ENCODE assay signal across 10 mouse cellular contexts in the genomic region with DNA sequence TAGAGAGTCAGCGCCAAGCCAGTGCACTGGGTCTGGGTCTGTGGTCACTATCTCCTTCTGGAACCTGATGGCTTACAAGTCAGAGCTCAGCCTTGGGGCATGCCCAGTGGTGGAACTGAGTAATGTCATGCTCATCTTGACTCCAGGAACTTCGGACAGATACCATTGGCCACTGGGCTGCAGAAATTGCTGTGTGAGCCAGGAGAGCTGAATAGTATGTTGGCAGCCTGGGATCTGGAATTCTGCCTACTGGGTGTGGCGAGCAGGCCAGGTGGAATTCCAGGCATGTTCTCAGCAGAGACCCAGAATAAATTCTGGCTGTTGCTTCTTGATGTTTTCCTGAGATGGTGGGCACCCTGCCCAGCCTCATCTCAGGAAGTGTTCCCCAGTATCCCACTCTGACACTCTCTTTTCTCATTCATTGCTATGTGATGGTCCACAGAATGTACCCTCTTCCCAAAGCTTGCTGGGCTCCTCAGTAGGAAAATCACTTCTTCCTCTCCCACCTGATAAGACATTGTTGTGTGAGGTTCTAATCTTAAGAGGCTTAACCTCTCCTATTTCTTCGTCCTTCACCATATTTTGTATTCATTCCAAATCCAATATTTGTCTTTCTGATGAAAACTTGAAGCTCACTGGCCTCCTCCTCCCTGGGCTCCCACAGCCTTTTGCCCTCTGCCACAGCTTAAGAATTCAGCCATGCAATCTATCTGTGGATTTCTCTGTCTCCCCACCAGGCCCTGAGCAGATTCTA. TPM values are rescaled to one million over a fixed set of nuclear protein-coding genes. Genes with fewer than 3 reads are reported as not detected.
DNase-seq lines count a peak whose midpoint lies in the region; ATAC-seq and TF ChIP-seq lines count a peak whose summit lies in the region.
"Had no signal": no experiment of that assay in that cellular context is flagged by ENCODE, and none has a peak within 500 bp of the region (broad histone marks: within the 10 kb centered on the region; RNA-seq: fewer than 3 reads in every experiment).

No protein-coding gene starts in this region.

- peak; percentile 67 for DNase-seq in kidney, adult 11 months
- DNase-seq in adipocyte (ENCODE audit: low spot score) (peak; percentile 37), liver (no peak), MN1 (ENCODE audit: low spot score) (no peak)
- peak; percentile 51 for DNase-seq in heart, postnatal 0 days (ENCODE audit: low spot score)
- peak; percentile 70 for DNase-seq in lung, postnatal 10 days
- DNase-seq in frontal cortex, postnatal 14 days (ENCODE audit: low spot score in 2 of 2) = no peak
- DNase-seq: gastrocnemius, postnatal 36 days had no signal

- 85% methylated on average over 4 of the region's 4 CpGs for WGBS in kidney, embryonic 14.5 days
- 32% methylated on average over 4 of the region's 4 CpGs for WGBS in heart, postnatal 0 days

- TF ChIP-seq CTCF in heart, postnatal 0 days (IDR thresholded peaks at IDR 0.05; ENCODE audit: low read depth) = no peak

- no peak for TF ChIP-seq EP300 in heart, postnatal 0 days (IDR thresholded peaks at IDR 0.05; ENCODE audit: low read depth)

- no peak overlapping the region for H3K9ac ChIP-seq in kidney, embryonic 14.5 days (ENCODE audit: low read depth, low read length)
- H3K9ac ChIP-seq in heart, postnatal 0 days (replicated peaks; ENCODE audit: low read depth, low read length) = no peak overlapping the region

- 0 out of 2 replicates have a peak, but pooled peaks cover 5% of the 10 kb centered on the region for H3K4me1 ChIP-seq in kidney, embryonic 14.5 days (ENCODE audit: control insufficient read depth, insufficient read depth, low read length)
- peaks cover 25% of the 10 kb centered on the region for H3K4me1 ChIP-seq in heart, postnatal 0 days (ENCODE audit: control insufficient read depth, insufficient read depth)

- H3K4me2 ChIP-seq in kidney, embryonic 14.5 days (replicated peaks; ENCODE audit: low read depth, low read length) = no peak overlapping the region
- no peak overlapping the region for H3K4me2 ChIP-seq in heart, postnatal 0 days (ENCODE audit: low read depth, low read length)

- no peaks in the 10 kb centered on the region for H3K27me3 ChIP-seq in kidney, embryonic 14.5 days (ENCODE audit: control insufficient read depth, insufficient read depth, low read length)
- H3K27me3 ChIP-seq in heart, postnatal 0 days (ENCODE audit: control insufficient read depth, insufficient read depth, low read length) = no peaks in the 10 kb centered on the region

- no peaks in the 10 kb centered on the region for H3K9me3 ChIP-seq in kidney, embryonic 14.5 days (ENCODE audit: control insufficient read depth, low read length)
- no peaks in the 10 kb centered on the region for H3K9me3 ChIP-seq in heart, postnatal 0 days (replicated peaks; ENCODE audit: control insufficient read depth, low read length)

- H3K36me3 ChIP-seq in kidney, embryonic 14.5 days (ENCODE audit: control insufficient read depth, insufficient read depth, low read length) = no peaks in the 10 kb centered on the region
- no peaks in the 10 kb centered on the region for H3K36me3 ChIP-seq in heart, postnatal 0 days (replicated peaks; ENCODE audit: control insufficient read depth, insufficient read depth, low read length)

- no peak overlapping the region for H3K27ac ChIP-seq in kidney, embryonic 14.5 days (ENCODE audit: low read depth, low read length)
- 0 out of 2 replicates have a peak overlapping the region, but pooled peaks have one; percentile 11 for H3K27ac ChIP-seq in heart, postnatal 0 days (ENCODE audit: low read depth)

- ATAC-seq in kidney, embryonic 14.5 days (ENCODE audit: low FRiP score, low TSS enrichment) = no peak
- ATAC-seq in heart, postnatal 0 days (ENCODE audit: insufficient read depth, low read depth) = peak; percentile 83

- no peak overlapping the region for H3K4me3 ChIP-seq in kidney, embryonic 14.5 days (ENCODE audit: low read length)
- H3K4me3 ChIP-seq in heart, postnatal 0 days (ENCODE audit: low read depth, low read length) = no peak overlapping the region
- H3K4me3 ChIP-seq: megakaryocyte, embryonic 14.5 days had no signal

RNA-seq across cellular contexts. Expression of a gene that starts 41.6 kb away (rescaled TPM):
- 104 and 135 TPM in 2 replicates for polyA plus RNA-seq in kidney, embryonic 14.5 days (2014; fragmentation: Nextera tagmentation; extraction: Ambion mirVana)
- total RNA-seq in heart, postnatal 0 days (2014; rRNA removed; ENCODE audit: low replicate concordance) = 25.2 and 45.0 TPM in 2 replicates
- polyA plus RNA-seq in heart, postnatal 0 days (2015; fragmentation: Nextera tagmentation; extraction: Ambion mirVana) = 91.1 and 96.3 TPM in 2 replicates

Comparison
In these comparisons a context has a peak if more than half of its experiments do, and no peak if none do; other contexts are left out.
1. DNase-seq: peak in kidney, adult 11 months (single experiment), adipocyte (single experiment), heart, postnatal 0 days (single experiment) and lung, postnatal 10 days (single experiment); none in frontal cortex, postnatal 14 days (0 of 2), liver (single experiment) and MN1 (single experiment).